Mouse (Mus musculus): ENCODE measurements around the gene Spcs3. TPM values are rescaled to one million over a fixed set of nuclear protein-coding genes. Genes with fewer than 3 reads are reported as not detected.

The Spcs3 gene
- 59.3 and 67.2 TPM in 2 replicates for polyA plus RNA-seq (2015; fragmentation: Nextera tagmentation; extraction: Ambion mirVana)

DNA sequence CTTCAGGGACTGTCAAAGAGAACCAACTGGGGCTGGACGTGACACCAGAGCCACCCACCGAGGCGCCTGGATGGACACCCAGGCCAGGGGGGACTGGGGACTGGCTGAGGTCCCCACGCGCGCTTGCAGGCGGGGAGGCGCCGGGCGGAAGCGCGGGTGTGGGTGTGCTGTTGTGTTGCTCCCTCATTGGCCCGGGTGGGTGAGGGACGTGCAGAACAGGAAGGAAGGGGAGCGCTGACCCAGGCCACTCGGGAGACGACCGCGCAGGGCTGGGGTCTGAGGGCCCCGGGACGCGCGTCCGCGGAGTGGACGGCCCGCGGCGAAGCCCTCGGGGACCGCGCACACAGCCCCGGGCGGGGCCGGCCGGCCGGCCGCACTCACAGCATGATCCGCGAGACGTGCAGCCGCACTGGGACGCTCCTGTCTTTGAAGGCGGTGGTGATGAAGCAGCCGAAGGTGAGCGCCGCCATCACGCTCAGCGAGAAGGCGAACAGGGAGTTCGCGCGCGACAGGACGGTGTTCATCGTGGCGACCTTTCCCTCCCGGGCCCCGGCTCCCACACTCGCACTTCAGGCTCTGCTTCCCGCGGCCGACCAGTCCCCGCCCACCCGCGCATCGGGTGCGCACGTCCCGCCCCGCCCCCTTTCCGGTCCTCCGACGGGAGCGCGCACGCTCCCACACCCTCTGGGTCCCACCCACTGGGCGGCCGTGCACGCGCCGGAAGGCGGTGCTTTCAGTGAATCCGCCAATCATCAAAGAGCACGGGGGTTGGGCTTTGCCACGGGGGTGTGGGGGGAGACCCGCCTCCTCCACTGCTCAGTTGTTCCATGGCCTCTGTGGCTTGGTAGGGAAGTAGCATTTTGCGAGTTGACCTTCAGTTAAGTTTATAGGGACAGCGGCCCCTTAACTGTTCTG is at the start of gene Spcs3, which contains the start of gene Asb5:
Spcs3 (minus strand) TSS at position 617 of the 915 bp plus-strand sequence.
Asb5 (plus strand) TSS at position 199 of the 915 bp plus-strand sequence.
- Histone ChIP-seq H3K27me3 (ENCODE audit: control insufficient read depth, insufficient read depth, low read length) (no peaks in the 10 kb centered on the region), H3K4me2 (ENCODE audit: low read depth, low read length) (peak within 1 kb of the TSS; percentile 80), H3K4me1 (ENCODE audit: control insufficient read depth, insufficient read depth, low read length) (peaks cover 14% of the 10 kb centered on the region), H3K9ac (ENCODE audit: low read length) (peak within 1 kb of the TSS; percentile 86), H3K27ac (ENCODE audit: low read length) (peak within 1 kb of the TSS; percentile 83), H3K9me3 (replicated peaks; ENCODE audit: control insufficient read depth, low read length) (no peaks in the 10 kb centered on the region), H3K4me3 (ENCODE audit: low read length) (peak within 1 kb of the TSS; percentile 76), H3K36me3 (ENCODE audit: control insufficient read depth, insufficient read depth) (peaks cover 3% of the 10 kb centered on the region; the same call in 1 of the 2 replicates)
- under 1% methylated on average over 89 of the region's 89 CpGs for WGBS
- ATAC-seq (replicated peaks; ENCODE audit: extremely low read depth, insufficient read depth, low FRiP score) = peak; percentile 96

- peak overlapping the region; percentile 89 for H3K27ac ChIP-seq (ENCODE audit: low read length)
- no peaks in the 10 kb centered on the region for H3K9me3 ChIP-seq (replicated peaks; ENCODE audit: control insufficient read depth, low read length)
- peaks cover 10% of the 10 kb centered on the region for H3K4me1 ChIP-seq (ENCODE audit: control insufficient read depth, insufficient read depth, low read length)
- whole genome bisulfite sequencing = 56% methylated on average over 15 of the region's 15 CpGs
- peak overlapping the region; percentile 48 for H3K4me2 ChIP-seq (ENCODE audit: low read depth, low read length)
- H3K27me3 ChIP-seq (ENCODE audit: control insufficient read depth, insufficient read depth, low read length) = no peaks in the 10 kb centered on the region
- H3K4me3 ChIP-seq (ENCODE audit: low read length) = peak overlapping the region; percentile 32
- H3K9ac ChIP-seq (ENCODE audit: low read length) = peak overlapping the region; percentile 23
- peak; percentile 75 for ATAC-seq (replicated peaks; ENCODE audit: extremely low read depth, insufficient read depth, low FRiP score)
- H3K36me3 ChIP-seq (ENCODE audit: control insufficient read depth, insufficient read depth) = no peaks in the 10 kb centered on the region
Observed at GRCm38 (mm10) chr8:54570618-54571609, 41.1 kb upstream of the Spcs3 start.

DNA sequence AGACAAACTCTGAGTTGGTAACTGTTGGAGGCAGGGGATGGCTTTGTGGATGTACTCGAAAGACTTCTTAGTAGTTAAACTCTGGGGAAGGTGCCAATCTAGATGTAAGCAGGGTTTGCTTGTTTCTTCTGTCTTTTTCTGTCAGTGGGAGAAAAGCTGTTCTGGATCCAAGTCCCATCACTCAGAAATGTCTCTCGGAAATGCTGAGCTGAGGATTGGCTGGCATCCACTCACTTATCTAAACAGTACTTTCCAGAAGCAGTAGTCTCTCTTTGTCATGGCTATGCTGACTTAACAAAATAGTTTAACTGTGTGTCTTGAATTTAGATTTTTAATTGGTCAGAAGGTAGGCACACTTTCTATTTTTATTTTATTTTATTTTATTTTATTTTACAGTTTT is 37.4 kb upstream of the Spcs3 start:
- H3K4me3 ChIP-seq (ENCODE audit: low read length) = no peak overlapping the region
- H3K4me1 ChIP-seq (ENCODE audit: control insufficient read depth, insufficient read depth, low read length) = peaks cover 12% of the 10 kb centered on the region
- no peak overlapping the region for H3K9ac ChIP-seq (ENCODE audit: low read length)
- no peaks in the 10 kb centered on the region for H3K9me3 ChIP-seq (replicated peaks; ENCODE audit: control insufficient read depth, low read length)
- H3K27ac ChIP-seq (ENCODE audit: low read length) = no peak overlapping the region
- no peak overlapping the region for H3K4me2 ChIP-seq (ENCODE audit: low read depth, low read length)
- 29% methylated on average over 2 of the region's 2 CpGs for WGBS
- H3K36me3 ChIP-seq (ENCODE audit: control insufficient read depth, insufficient read depth) = no peaks in the 10 kb centered on the region
- ATAC-seq (replicated peaks; ENCODE audit: extremely low read depth, insufficient read depth, low FRiP score) = no peak
- no peaks in the 10 kb centered on the region for H3K27me3 ChIP-seq (ENCODE audit: control insufficient read depth, insufficient read depth, low read length)

DNA sequence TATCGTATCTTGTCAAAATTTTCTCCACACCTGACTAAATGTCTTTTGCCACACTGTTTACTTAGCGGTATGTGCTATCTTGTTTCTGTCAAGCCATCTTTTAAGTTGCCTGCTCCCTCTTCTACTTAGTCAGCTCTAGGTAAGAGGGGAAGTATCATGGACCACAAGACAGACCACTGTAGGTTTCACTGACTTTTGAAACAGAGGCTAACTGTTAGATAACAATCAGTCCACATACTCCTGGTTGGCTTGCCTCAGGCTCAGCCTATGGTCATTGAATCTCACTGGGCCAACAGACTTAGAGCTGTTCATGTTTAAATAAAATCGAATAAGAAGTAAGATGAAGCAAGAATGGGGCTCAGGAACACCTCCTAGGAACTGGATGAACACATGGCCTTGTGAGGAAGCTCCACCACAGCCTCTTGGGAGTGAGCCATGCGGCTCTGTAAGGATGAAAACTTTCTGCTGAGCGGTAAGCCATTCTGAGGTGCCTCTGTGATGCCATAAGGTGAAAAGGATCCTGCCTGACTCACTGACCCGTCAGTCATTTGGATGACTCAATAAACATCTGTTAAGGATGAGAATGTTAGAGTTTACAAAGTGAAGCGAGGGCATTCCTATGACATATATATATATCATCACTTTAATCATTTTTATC is 35.9 kb upstream of the Spcs3 start:
- H3K4me3 ChIP-seq (ENCODE audit: low read length) = no peak overlapping the region
- no peak overlapping the region for H3K9ac ChIP-seq (ENCODE audit: low read length)
- 87% methylated on average over 7 of the region's 7 CpGs for whole genome bisulfite sequencing
- no peaks in the 10 kb centered on the region for H3K36me3 ChIP-seq (ENCODE audit: control insufficient read depth, insufficient read depth)
- ATAC-seq (replicated peaks; ENCODE audit: extremely low read depth, insufficient read depth, low FRiP score) = no peak
- no peaks in the 10 kb centered on the region for H3K27me3 ChIP-seq (ENCODE audit: control insufficient read depth, insufficient read depth, low read length)
- H3K27ac ChIP-seq (ENCODE audit: low read length) = no peak overlapping the region
- H3K4me1 ChIP-seq (ENCODE audit: control insufficient read depth, insufficient read depth, low read length) = peaks cover 14% of the 10 kb centered on the region
- no peak overlapping the region for H3K4me2 ChIP-seq (ENCODE audit: low read depth, low read length)
- no peaks in the 10 kb centered on the region for H3K9me3 ChIP-seq (replicated peaks; ENCODE audit: control insufficient read depth, low read length)

DNA sequence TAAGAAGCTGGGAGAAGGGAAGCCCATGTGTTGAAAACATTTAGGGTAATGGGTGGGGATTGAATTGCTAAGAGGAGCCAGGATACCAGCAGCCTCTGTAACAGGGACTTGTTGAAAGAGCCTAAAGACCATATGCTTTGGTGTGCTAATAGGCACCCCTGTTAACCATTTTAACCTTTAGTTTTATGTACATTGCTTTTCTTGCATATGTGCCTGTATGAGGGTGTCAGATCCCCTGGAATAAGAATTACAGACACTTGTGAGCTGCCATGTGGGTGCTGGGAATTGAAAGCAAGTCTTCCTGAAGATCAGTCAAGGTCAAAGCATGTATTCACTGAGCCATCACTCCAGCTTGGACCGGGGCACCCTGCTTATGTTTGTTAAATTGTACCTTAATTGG is 35.4 kb upstream of the Spcs3 start:
- ATAC-seq (replicated peaks; ENCODE audit: extremely low read depth, insufficient read depth, low FRiP score) = no peak
- Histone ChIP-seq H3K4me1 (ENCODE audit: control insufficient read depth, insufficient read depth, low read length) (peaks cover 10% of the 10 kb centered on the region), H3K4me2 (ENCODE audit: low read depth, low read length) (no peak overlapping the region), H3K27me3 (ENCODE audit: control insufficient read depth, insufficient read depth, low read length) (no peaks in the 10 kb centered on the region), H3K4me3 (ENCODE audit: low read length) (no peak overlapping the region), H3K9me3 (replicated peaks; ENCODE audit: control insufficient read depth, low read length) (no peaks in the 10 kb centered on the region), H3K9ac (ENCODE audit: low read length) (no peak overlapping the region), H3K27ac (ENCODE audit: low read length) (no peak overlapping the region), H3K36me3 (ENCODE audit: control insufficient read depth, insufficient read depth) (no peaks in the 10 kb centered on the region)
- 78% methylated on average over 1 of the region's 1 CpGs for WGBS

GRCm38 (mm10) chr8:54562137-54562536 is 32.3 kb upstream of the Spcs3 start:
- Histone ChIP-seq H3K27ac (ENCODE audit: low read length) (no peak overlapping the region), H3K4me2 (ENCODE audit: low read depth, low read length) (no peak overlapping the region), H3K27me3 (ENCODE audit: control insufficient read depth, insufficient read depth, low read length) (no peaks in the 10 kb centered on the region), H3K9ac (ENCODE audit: low read length) (no peak overlapping the region), H3K9me3 (replicated peaks; ENCODE audit: control insufficient read depth, low read length) (no peaks in the 10 kb centered on the region), H3K4me3 (ENCODE audit: low read length) (no peak overlapping the region), H3K36me3 (ENCODE audit: control insufficient read depth, insufficient read depth) (no peaks in the 10 kb centered on the region), H3K4me1 (ENCODE audit: control insufficient read depth, insufficient read depth, low read length) (peaks cover 9% of the 10 kb centered on the region)
- ATAC-seq (replicated peaks; ENCODE audit: extremely low read depth, insufficient read depth, low FRiP score) = no peak
- 29% methylated on average over 4 of the region's 4 CpGs for WGBS

GRCm38 (mm10) chr8:54554921-54555320 is 25.1 kb upstream of the Spcs3 start:
- 75% methylated on average over 2 of the region's 2 CpGs for WGBS
- H3K36me3 ChIP-seq (ENCODE audit: control insufficient read depth, insufficient read depth) = no peaks in the 10 kb centered on the region
- no peaks in the 10 kb centered on the region for H3K9me3 ChIP-seq (replicated peaks; ENCODE audit: control insufficient read depth, low read length)
- no peaks in the 10 kb centered on the region for H3K4me1 ChIP-seq (ENCODE audit: control insufficient read depth, insufficient read depth, low read length)
- no peak overlapping the region for H3K27ac ChIP-seq (ENCODE audit: low read length)
- no peak for ATAC-seq (replicated peaks; ENCODE audit: extremely low read depth, insufficient read depth, low FRiP score)
- no peak overlapping the region for H3K9ac ChIP-seq (ENCODE audit: low read length)
- no peak overlapping the region for H3K4me3 ChIP-seq (ENCODE audit: low read length)
- H3K27me3 ChIP-seq (ENCODE audit: control insufficient read depth, insufficient read depth, low read length) = no peaks in the 10 kb centered on the region
- H3K4me2 ChIP-seq (ENCODE audit: low read depth, low read length) = no peak overlapping the region

DNA sequence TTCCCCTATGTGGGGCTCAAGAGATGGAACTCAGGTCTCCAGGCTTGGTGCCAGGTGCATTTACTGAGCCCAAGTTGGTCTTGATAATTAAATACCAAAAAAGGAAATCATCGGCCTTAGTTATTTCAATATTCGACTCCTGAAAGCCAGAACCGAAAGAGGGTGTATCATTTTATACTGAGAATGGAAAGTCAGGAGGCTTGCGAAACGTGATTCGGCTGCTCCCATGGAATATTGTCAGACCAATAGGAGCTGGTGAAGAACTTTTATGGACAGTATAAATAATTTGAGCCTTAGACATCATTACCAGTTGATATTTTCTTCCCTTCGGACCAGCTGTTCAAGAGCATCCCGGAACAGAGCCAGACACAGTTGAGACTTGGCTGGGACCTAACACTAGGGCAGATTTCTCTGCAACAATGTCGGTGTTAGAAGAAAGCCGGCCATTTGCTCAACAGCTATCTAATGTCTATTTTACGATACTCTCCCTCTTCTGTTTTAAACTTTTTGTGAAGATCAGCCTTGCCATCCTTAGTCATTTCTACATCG is 20.3 kb upstream of the Spcs3 start:
- no peak for ATAC-seq (replicated peaks; ENCODE audit: extremely low read depth, insufficient read depth, low FRiP score)
- Histone ChIP-seq H3K9ac (ENCODE audit: low read length) (no peak overlapping the region), H3K27ac (ENCODE audit: low read length) (no peak overlapping the region), H3K36me3 (ENCODE audit: control insufficient read depth, insufficient read depth) (no peaks in the 10 kb centered on the region), H3K27me3 (ENCODE audit: control insufficient read depth, insufficient read depth, low read length) (no peaks in the 10 kb centered on the region), H3K9me3 (replicated peaks; ENCODE audit: control insufficient read depth, low read length) (no peaks in the 10 kb centered on the region), H3K4me2 (ENCODE audit: low read depth, low read length) (no peak overlapping the region), H3K4me1 (ENCODE audit: control insufficient read depth, insufficient read depth, low read length) (no peaks in the 10 kb centered on the region), H3K4me3 (ENCODE audit: low read length) (no peak overlapping the region)
- WGBS = 87% methylated on average over 12 of the region's 12 CpGs

Measured in heart, embryonic 16.5 days (tissue).